Mouse (Mus musculus) C2C12 (cell line): ENCODE measurements around the gene Ly6g6f.

Experiments used
- CEBPB ChIP-seq: IDR thresholded peaks from one replicate; pipeline ENCODE4 v1.6.1; 2011; ENCODE audit warnings: low read depth, mild to moderate bottlenecking, control low read depth, moderate library complexity
- CTCF ChIP-seq: IDR thresholded peaks from one replicate; pipeline ENCODE4 v1.5.1; 2011; ENCODE audit not compliant: control insufficient read depth, insufficient read depth, insufficient read length
- FOSL1 ChIP-seq: IDR thresholded peaks from one replicate; pipeline ENCODE4 v1.8.0; 2011; ENCODE audit warnings: mild to moderate bottlenecking, low read length; ENCODE audit not compliant: poor library complexity, insufficient read depth, severe bottlenecking
- MAX ChIP-seq: IDR thresholded peaks from one replicate; pipeline ENCODE4 v1.6.1; 2011; ENCODE audit warnings: mild to moderate bottlenecking, control low read depth
- MYOD1 ChIP-seq: IDR thresholded peaks from one replicate; pipeline ENCODE4 v1.6.1; 2011; ENCODE audit warnings: low read depth; ENCODE audit not compliant: control insufficient read depth, insufficient read length
- MYOG ChIP-seq: IDR thresholded peaks from one replicate; pipeline ENCODE4 v1.6.1; 2011; ENCODE audit not compliant: control insufficient read depth, insufficient read length; ENCODE audit errors: extremely low read depth
- USF1 ChIP-seq: IDR thresholded peaks from one replicate; pipeline ENCODE4 v1.6.1; 2011; ENCODE audit warnings: low read depth, mild to moderate bottlenecking, control low read depth, moderate library complexity

- no peak for TF ChIP-seq CEBPB
- no peak for TF ChIP-seq CTCF
- TF ChIP-seq MYOD1 = no peak
- TF ChIP-seq MAX = no peak
- TF ChIP-seq USF1 = no peak
- no peak for TF ChIP-seq MYOG
- no peak for TF ChIP-seq FOSL1
These were observed 40.8 kb upstream of the Ly6g6f start, which contains the start of gene D17H6S53E for GRCm38 (mm10) chr17:35126206-35126611.
